8 mouse cellular contexts compared by ENCODE assay signal in genomic region chr13:32493309-32493708, GRCm38 (mm10).
DNase-seq lines count a peak whose midpoint lies in the region; ATAC-seq and TF ChIP-seq lines count a peak whose summit lies in the region.

No protein-coding gene starts in this region.

- no peaks in the 10 kb centered on the region for H3K27me3 ChIP-seq in liver, embryonic 12.5 days (replicated peaks)
- H3K27me3 ChIP-seq in embryonic facial prominence, embryonic 10.5 days (replicated peaks; ENCODE audit: low read depth, poor library complexity, severe bottlenecking), result no peaks in the 10 kb centered on the region; the same call in 1 of the 2 replicates
- no peaks in the 10 kb centered on the region for H3K27me3 ChIP-seq in hindbrain, postnatal 0 days (ENCODE audit: insufficient read depth, low read length)
- no peaks in the 10 kb centered on the region; the same call in 1 of the 2 replicates for H3K27me3 ChIP-seq in midbrain, postnatal 0 days (ENCODE audit: insufficient read depth, low read length)

- TF ChIP-seq CTCF in hindbrain, postnatal 0 days (IDR thresholded peaks at IDR 0.05; ENCODE audit: low read depth), result peak; percentile 86
- peak; percentile 82 for TF ChIP-seq CTCF in midbrain, postnatal 0 days (IDR thresholded peaks at IDR 0.05)

- no peaks in the 10 kb centered on the region for H3K36me3 ChIP-seq in liver, embryonic 12.5 days
- no peaks in the 10 kb centered on the region for H3K36me3 ChIP-seq in embryonic facial prominence, embryonic 10.5 days (replicated peaks)
- no peaks in the 10 kb centered on the region for H3K36me3 ChIP-seq in hindbrain, postnatal 0 days (ENCODE audit: insufficient read depth, low read length)
- no peaks in the 10 kb centered on the region for H3K36me3 ChIP-seq in midbrain, postnatal 0 days (ENCODE audit: insufficient read depth, low read length)

- peak; percentile 34 for DNase-seq in liver
- DNase-seq in adrenal gland, adult 8-10 months, result peak; percentile 25
- peak; percentile 74 for DNase-seq in embryonic facial prominence, embryonic 10.5 days (ENCODE audit: low spot score)
- DNase-seq in hindbrain, postnatal 0 days (ENCODE audit: low spot score), result peak; percentile 80
- peak; percentile 13 for DNase-seq in left cerebral cortex, adult 11 months (ENCODE audit: low spot score)
- DNase-seq in midbrain, postnatal 0 days (ENCODE audit: low spot score), result peak; percentile 69
- no peak for DNase-seq in Muller cell, postnatal 12 days (ENCODE audit: inconsistent ontology term)

- H3K4me3 ChIP-seq in liver, embryonic 12.5 days, result no peak overlapping the region
- no peak overlapping the region for H3K4me3 ChIP-seq in embryonic facial prominence, embryonic 10.5 days
- H3K4me3 ChIP-seq in hindbrain, postnatal 0 days (ENCODE audit: low read length), result no peak overlapping the region
- H3K4me3 ChIP-seq in midbrain, postnatal 0 days (ENCODE audit: low read depth, low read length), result no peak overlapping the region

- H3K4me2 ChIP-seq in liver, embryonic 12.5 days, result no peak overlapping the region
- H3K4me2 ChIP-seq in hindbrain, postnatal 0 days (ENCODE audit: low read depth, low read length), result no peak overlapping the region
- no peak overlapping the region for H3K4me2 ChIP-seq in midbrain, postnatal 0 days (ENCODE audit: low read depth, low read length, poor library complexity, severe bottlenecking)

- ATAC-seq in liver, embryonic 12.5 days, result no peak
- ATAC-seq in hindbrain, postnatal 0 days, result no peak
- ATAC-seq in midbrain, postnatal 0 days (ENCODE audit: low FRiP score), result no peak

- H3K4me1 ChIP-seq in liver, embryonic 12.5 days, result no peaks in the 10 kb centered on the region
- H3K4me1 ChIP-seq in embryonic facial prominence, embryonic 10.5 days, result peaks cover 45% of the 10 kb centered on the region
- no peaks in the 10 kb centered on the region; the same call in 1 of the 2 replicates for H3K4me1 ChIP-seq in hindbrain, postnatal 0 days (ENCODE audit: insufficient read depth, low read length)
- no peaks in the 10 kb centered on the region for H3K4me1 ChIP-seq in midbrain, postnatal 0 days (ENCODE audit: insufficient read depth, low read length)

- no peak overlapping the region for H3K9ac ChIP-seq in liver, embryonic 12.5 days
- no peak overlapping the region for H3K9ac ChIP-seq in hindbrain, postnatal 0 days (replicated peaks; ENCODE audit: low read length)
- H3K9ac ChIP-seq in midbrain, postnatal 0 days (replicated peaks; ENCODE audit: low read length, poor library complexity, severe bottlenecking), result no peak overlapping the region

- no peak overlapping the region for H3K27ac ChIP-seq in liver, embryonic 12.5 days
- H3K27ac ChIP-seq in embryonic facial prominence, embryonic 10.5 days (replicated peaks), result no peak overlapping the region
- H3K27ac ChIP-seq in hindbrain, postnatal 0 days, result no peak overlapping the region
- H3K27ac ChIP-seq in midbrain, postnatal 0 days (ENCODE audit: low read depth, low read length), result no peak overlapping the region

- 36% methylated on average over 7 of the region's 7 CpGs for WGBS in liver, embryonic 12.5 days (ENCODE audit: insufficient replicate concordance)
- 21% methylated on average over 7 of the region's 7 CpGs for WGBS in embryonic facial prominence, embryonic 10.5 days
- 32% methylated on average over 7 of the region's 7 CpGs for WGBS in hindbrain, postnatal 0 days
- 27% methylated on average over 7 of the region's 7 CpGs for WGBS in midbrain, postnatal 0 days

- no peaks in the 10 kb centered on the region for H3K9me3 ChIP-seq in liver, embryonic 12.5 days (replicated peaks)
- no peaks in the 10 kb centered on the region for H3K9me3 ChIP-seq in embryonic facial prominence, embryonic 10.5 days
- H3K9me3 ChIP-seq in hindbrain, postnatal 0 days (ENCODE audit: low read length), result no peaks in the 10 kb centered on the region
- no peaks in the 10 kb centered on the region for H3K9me3 ChIP-seq in midbrain, postnatal 0 days (ENCODE audit: low read length)
